Mouse (Mus musculus): ENCODE data around the gene Hcfc1r1.
A peak's percentile ranks its signal among the peaks of the same experiment; 100 is the strongest.

DNA sequence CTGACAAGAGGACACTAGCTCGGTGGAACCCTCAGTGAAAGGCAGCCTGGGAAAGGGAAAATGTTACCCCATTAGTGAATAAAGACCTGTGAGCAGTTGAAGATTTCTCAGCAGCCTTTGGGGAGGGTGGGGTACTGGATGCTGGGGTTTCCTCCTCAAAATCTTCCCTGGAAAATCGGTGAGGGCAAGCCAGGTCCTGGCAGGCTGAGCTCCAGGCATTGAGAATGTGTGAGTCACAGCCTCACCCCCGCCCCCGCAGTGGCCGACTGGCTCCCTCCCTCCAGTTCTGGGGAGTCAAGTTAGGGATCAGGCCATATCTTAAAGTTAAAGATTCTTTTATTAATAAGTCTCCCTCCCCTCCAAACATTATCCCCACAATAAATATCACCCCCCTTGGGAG lies 1.7 kb downstream of the Hcfc1r1 start:
- TF ChIP-seq CTCF (IDR thresholded peaks at IDR 0.05; ENCODE audit: borderline replicate concordance, insufficient read depth, low read length) (no peak), POLR2A (IDR thresholded peaks at IDR 0.05; ENCODE audit: low read depth, low read length) (peak; percentile 52; the same call in 1 of the 2 replicates)
